Mouse (Mus musculus) limb, embryonic 14.5 days (tissue): ENCODE data around the gene Speer1. TPM values are rescaled to one million over a fixed set of nuclear protein-coding genes. Genes with fewer than 3 reads are reported as not detected.
"Not testable (repeated sequence)": the region's sequence is repeated elsewhere in the genome, so short reads cannot be mapped to it uniquely, and the experiment has no call there.

Experiments used
- ATAC-seq: fragments of 200-750 bp; cut with Nextera tagmentation; 2 replicates; pipeline ENCODE4 v1.8.0; 2017; ENCODE audit warnings: low read depth, moderate number of reproducible peaks, moderate TSS enrichment; ENCODE audit not compliant: low FRiP score
- DNase-seq: peaks from one replicate; pipeline ENCODE4 v3.0.0-alpha.2; 2015; ENCODE audit warnings: low spot score
- H3K27ac ChIP-seq: fragments of 300-500 bp; sonication (generic); replicated peaks from 2 replicates; pipeline ENCODE4 v1.5.1; 2014; ENCODE audit warnings: low read depth, mild to moderate bottlenecking, low read length, moderate library complexity, mixed read lengths
- H3K27me3 ChIP-seq: fragments of 300-500 bp; sonication (generic); 2 replicates; pipeline ENCODE4 v1.6.1; 2014; ENCODE audit warnings: low read length, mixed read lengths; ENCODE audit not compliant: control insufficient read depth, insufficient read depth
- H3K36me3 ChIP-seq: fragments of 300-500 bp; sonication (generic); 2 replicates; pipeline ENCODE4 v1.6.1; 2014; ENCODE audit warnings: mild to moderate bottlenecking, low read length, moderate library complexity, mixed read lengths; ENCODE audit not compliant: control insufficient read depth, insufficient read depth
- H3K4me1 ChIP-seq: fragments of 300-500 bp; sonication (generic); 2 replicates; pipeline ENCODE4 v1.6.1; 2014; ENCODE audit warnings: antibody characterized with exemption, low read length, mixed read lengths; ENCODE audit not compliant: control insufficient read depth, insufficient read depth
- H3K4me2 ChIP-seq: fragments of 300-500 bp; sonication (generic); replicated peaks from 2 replicates; pipeline ENCODE4 v1.6.1; 2014; ENCODE audit warnings: low read depth, mild to moderate bottlenecking, low read length, moderate library complexity; ENCODE audit not compliant: severe bottlenecking
- H3K4me3 ChIP-seq: fragments of 300-500 bp; sonication (generic); replicated peaks from 2 replicates; pipeline ENCODE4 v1.5.1; 2014; ENCODE audit warnings: low read length
- H3K9ac ChIP-seq: fragments of 300-500 bp; sonication (generic); 2 replicates; pipeline ENCODE4 v1.6.1; 2014; ENCODE audit warnings: mild to moderate bottlenecking, low read depth, low read length, moderate library complexity; ENCODE audit not compliant: severe bottlenecking
- H3K9me3 ChIP-seq: fragments of 300-500 bp; sonication (generic); 2 replicates; pipeline ENCODE4 v1.6.1; 2016; ENCODE audit warnings: low read length; ENCODE audit not compliant: control insufficient read depth
- WGBS: fragments of 180-500 bp; shearing (Covaris S2); extraction: QIAGEN DNeasy Blood & Tissue Kit; methylation state at CpG from one replicate; pipeline ENCODE4 v1.1.7; 2014; 5-methylcytosine and 5-hydroxymethylcytosine counted together
- polyA plus RNA-seq, 2 experiments: library from polyadenylated mRNA; depleted of rRNA in 1 of 2; stranded (reverse) in 1 of 2; unstranded in 1 of 2; fragments of >200 nt; fragmentation: Nextera tagmentation in 1 of 2; extraction: Ambion mirVana in 1 of 2; gene quantifications; 2 replicates each; pipeline versions ENCODE4 v1.2.1 to v1.2.3; 2012 to 2014

Speer1 gene
- polyA plus RNA-seq (2012; rRNA removed) (not detected in 2 replicates), polyA plus RNA-seq (2014; fragmentation: Nextera tagmentation; extraction: Ambion mirVana) (not detected in 2 replicates)

DNA sequence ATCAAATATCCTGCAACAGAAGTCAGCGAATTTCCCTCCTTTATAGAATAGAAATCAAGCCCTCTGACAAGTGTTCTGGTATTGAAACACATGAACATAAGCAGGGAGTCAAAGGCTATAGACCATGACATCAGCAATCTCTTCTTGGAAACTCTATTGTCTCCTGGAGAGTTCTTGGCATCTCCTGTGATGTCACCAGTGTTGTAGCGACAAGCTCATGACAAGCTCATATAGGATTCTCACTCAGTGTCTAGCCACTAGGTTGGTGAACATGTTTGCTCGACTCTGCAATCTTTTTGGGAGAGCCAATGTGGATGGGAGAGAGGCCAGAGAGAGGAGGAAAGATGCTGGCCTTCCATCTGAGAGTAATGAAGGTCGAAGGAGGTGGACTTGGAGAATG, at the start of gene Speer1:
Gene Speer1 (plus strand): TSS at position 301 of the 400 bp plus-strand sequence.
- ATAC-seq, H3K36me3 ChIP-seq, H3K4me1 ChIP-seq, DNase-seq, H3K4me3 ChIP-seq, H3K4me2 ChIP-seq, H3K9ac ChIP-seq, H3K27me3 ChIP-seq, H3K9me3 ChIP-seq, H3K27ac ChIP-seq: not testable (repeated sequence)
- WGBS: 20% methylated on average over 1 of the region's 4 CpGs

Other genes starting within 250 kb of the Speer1 start
- not detected in 2 replicates for gene Gm8879, start 213.9 kb upstream of the Speer1 start, polyA plus RNA-seq (2012; rRNA removed)
- gene Gm8879, start 213.9 kb upstream of the Speer1 start, polyA plus RNA-seq (2014; fragmentation: Nextera tagmentation; extraction: Ambion mirVana): not detected in 2 replicates
- gene Gm5861, start 158.4 kb upstream of the Speer1 start, polyA plus RNA-seq (2012; rRNA removed): not detected in 2 replicates
- gene Gm5861, start 158.4 kb upstream of the Speer1 start, polyA plus RNA-seq (2014; fragmentation: Nextera tagmentation; extraction: Ambion mirVana): not detected in 2 replicates
- gene Gm8890, start 85.5 kb upstream of the Speer1 start, polyA plus RNA-seq (2012; rRNA removed): 0.14 TPM in 1 of 2 replicates, not detected in the other
- not detected in 2 replicates for gene Gm8890, start 85.5 kb upstream of the Speer1 start, polyA plus RNA-seq (2014; fragmentation: Nextera tagmentation; extraction: Ambion mirVana)
- not detected in 2 replicates for gene Gm8897, start 74.9 kb downstream of the Speer1 start, polyA plus RNA-seq (2012; rRNA removed)
- gene Gm8897, start 74.9 kb downstream of the Speer1 start, polyA plus RNA-seq (2014; fragmentation: Nextera tagmentation; extraction: Ambion mirVana): not detected in 2 replicates
- gene Gm8906, start 161.2 kb downstream of the Speer1 start, polyA plus RNA-seq (2012; rRNA removed): not detected in 2 replicates
- not detected in 2 replicates for gene Gm8906, start 161.2 kb downstream of the Speer1 start, polyA plus RNA-seq (2014; fragmentation: Nextera tagmentation; extraction: Ambion mirVana)